Mouse (Mus musculus) adrenal gland (tissue): Measurements from ENCODE around the gene Dolpp1.
"Not testable (repeated sequence)": the region's sequence is repeated elsewhere in the genome, so short reads cannot be mapped to it uniquely, and the experiment has no call there.

Experiments used
- intact Hi-C: fragments of 180-260 bp; cut with DNase I; formaldehyde crosslinking; loops from one replicate; pipeline ENCODE4 v1.15.1; 2025

Dolpp1 gene

GRCm38 (mm10) chr2:30408452-30409100, 16.5 kb downstream of the Dolpp1 start:
- intact Hi-C loops: no loop called here

GRCm38 (mm10) chr2:30409454-30410176, 17.6 kb downstream of the Dolpp1 start:
- intact Hi-C loops: no loop called here

- intact Hi-C loops: no loop called here
Measured at GRCm38 (mm10) chr2:30413038-30413973, 21.3 kb downstream of the Dolpp1 start.

GRCm38 (mm10) chr2:30414101-30414500, 22.0 kb downstream of the Dolpp1 start:
- intact Hi-C loops: no loop called here

- intact Hi-C loops: no loop called here
Measured at GRCm38 (mm10) chr2:30414681-30415080, 22.6 kb downstream of the Dolpp1 start.

GRCm38 (mm10) chr2:30415157-30415935, 23.3 kb downstream of the Dolpp1 start, which contains the start of gene Crat:
Crat (minus strand) TSS chr2:30415813.
- intact Hi-C loops: no loop called here

GRCm38 (mm10) chr2:30415936-30416648, 24.0 kb downstream of the Dolpp1 start, which contains the start of gene Ptpa:
Ptpa (plus strand) TSS chr2:30416039.
- intact Hi-C loops: no loop called here

GRCm38 (mm10) chr2:30416649-30416965, 24.6 kb downstream of the Dolpp1 start:
- intact Hi-C loops: no loop called here

- intact Hi-C loops: not testable (repeated sequence)
Measured at GRCm38 (mm10) chr2:30417154-30417553, 25.1 kb downstream of the Dolpp1 start.

GRCm38 (mm10) chr2:30417595-30418165, 25.6 kb downstream of the Dolpp1 start:
- intact Hi-C loops: no loop called here

- intact Hi-C loops: no loop called here
Measured at GRCm38 (mm10) chr2:30418259-30418658, 26.2 kb downstream of the Dolpp1 start.

GRCm38 (mm10) chr2:30419112-30419511, 27.1 kb downstream of the Dolpp1 start:
- intact Hi-C loops: no loop called here

GRCm38 (mm10) chr2:30421432-30421831, 29.4 kb downstream of the Dolpp1 start:
- intact Hi-C loops: no loop called here

GRCm38 (mm10) chr2:30429156-30429555, 37.1 kb downstream of the Dolpp1 start:
- intact Hi-C loops: no loop called here

- intact Hi-C loops: loop anchor here (2.0 to 5.0 kb wide), 2 partner anchors 359 to 497 kb away; no protein-coding TSS in a partner anchor
Measured at GRCm38 (mm10) chr2:30435326-30436155, 43.5 kb downstream of the Dolpp1 start.

- intact Hi-C loops: loop anchor here (2.0 to 5.0 kb wide), 2 partner anchors 359 to 496 kb away; no protein-coding TSS in a partner anchor
Measured at GRCm38 (mm10) chr2:30436156-30436545, 44.1 kb downstream of the Dolpp1 start.

GRCm38 (mm10) chr2:30436809-30437208, 44.8 kb downstream of the Dolpp1 start:
- intact Hi-C loops: loop anchor here (2.0 to 5.0 kb wide), 2 partner anchors 358 to 495 kb away; no protein-coding TSS in a partner anchor

GRCm38 (mm10) chr2:30437791-30438190, 45.7 kb downstream of the Dolpp1 start:
- intact Hi-C loops: loop anchor here (2.0 to 5.0 kb wide), 2 partner anchors 357 to 495 kb away; no protein-coding TSS in a partner anchor

GRCm38 (mm10) chr2:30439631-30440030, 47.6 kb downstream of the Dolpp1 start:
- intact Hi-C loops: loop anchor here (5.0 kb wide), 1 partner anchor 493 kb away; no protein-coding TSS in a partner anchor
